Mouse (Mus musculus): Measurements from ENCODE around the gene 2310022B05Rik. TPM values are rescaled to one million over a fixed set of nuclear protein-coding genes. Genes with fewer than 3 reads are reported as not detected.

The 2310022B05Rik gene
- polyA plus RNA-seq (2015; fragmentation: Nextera tagmentation; extraction: Ambion mirVana), result 17.0 and 20.8 TPM in 2 replicates

DNA sequence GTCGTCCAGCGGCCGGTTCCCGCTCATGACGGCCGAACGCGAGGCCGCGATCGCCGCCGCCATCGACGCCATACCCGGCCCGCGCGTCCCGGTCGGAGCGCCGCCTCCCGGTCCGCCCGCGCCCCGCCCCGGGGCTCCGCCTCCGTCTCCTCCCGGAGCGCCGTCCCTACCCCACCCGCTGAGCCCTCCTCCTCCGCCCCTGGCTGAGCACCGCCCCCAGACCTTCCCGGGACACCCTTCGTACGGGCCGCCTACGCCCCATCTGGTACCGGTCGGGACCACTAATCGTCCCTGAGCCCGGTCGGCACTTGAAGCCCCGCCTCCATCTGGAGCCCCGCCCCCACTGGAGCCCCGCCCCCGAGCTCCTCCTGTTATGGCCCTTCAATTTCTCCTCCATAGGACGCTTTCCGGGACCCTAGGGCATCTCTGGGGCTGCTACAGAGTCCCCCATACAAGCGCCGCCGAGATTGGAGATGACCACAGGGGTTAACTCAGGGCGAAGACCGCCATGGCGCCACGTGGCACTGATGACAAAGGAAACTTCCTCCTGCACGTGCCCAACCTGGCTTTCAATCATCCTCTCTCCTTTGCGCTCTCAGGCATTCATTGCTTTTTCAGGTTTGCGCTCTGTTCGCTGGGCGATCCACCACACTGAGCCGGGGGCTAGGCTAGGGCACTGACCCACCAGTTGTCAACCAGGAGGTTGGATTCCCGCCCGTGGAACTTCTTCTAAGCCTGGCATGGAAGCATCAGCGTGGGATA is at the start of gene 2310022B05Rik:
2310022B05Rik (minus strand) TSS at position 258 of the 762 bp plus-strand sequence.
- Histone ChIP-seq H3K9ac (ENCODE audit: low read depth, low read length) (peak within 1 kb of the TSS; percentile 90), H3K27me3 (replicated peaks; ENCODE audit: control insufficient read depth, insufficient read depth, low read length) (no peaks in the 10 kb centered on the region), H3K4me1 (ENCODE audit: control insufficient read depth, insufficient read depth, low read length) (peaks cover 32% of the 10 kb centered on the region), H3K36me3 (ENCODE audit: control insufficient read depth, insufficient read depth, low read length) (no peaks in the 10 kb centered on the region), H3K9me3 (ENCODE audit: control insufficient read depth, low read length) (no peaks in the 10 kb centered on the region), H3K4me2 (ENCODE audit: low read depth, low read length) (peak within 1 kb of the TSS; percentile 77), H3K4me3 (ENCODE audit: low read length) (peak within 1 kb of the TSS; percentile 97), H3K27ac (ENCODE audit: low read length) (peak within 1 kb of the TSS; percentile 92)
- peak; percentile 91 for ATAC-seq
- WGBS, result 1% methylated on average over 68 of the region's 69 CpGs

- WGBS, result 89% methylated on average over 8 of the region's 8 CpGs
- Histone ChIP-seq H3K4me1 (ENCODE audit: control insufficient read depth, insufficient read depth, low read length) (0 out of 2 replicates have a peak, but pooled peaks cover 4% of the 10 kb centered on the region), H3K27me3 (replicated peaks; ENCODE audit: control insufficient read depth, insufficient read depth, low read length) (no peaks in the 10 kb centered on the region), H3K9ac (ENCODE audit: low read depth, low read length) (no peak overlapping the region), H3K27ac (ENCODE audit: low read length) (no peak overlapping the region), H3K9me3 (ENCODE audit: control insufficient read depth, low read length) (no peaks in the 10 kb centered on the region), H3K4me2 (ENCODE audit: low read depth, low read length) (no peak overlapping the region), H3K36me3 (ENCODE audit: control insufficient read depth, insufficient read depth, low read length) (0 out of 2 replicates have a peak, but pooled peaks cover 3% of the 10 kb centered on the region), H3K4me3 (ENCODE audit: low read length) (no peak overlapping the region)
- ATAC-seq, result peak; percentile 79
Observed at GRCm38 (mm10) chr8:124705823-124706222, 42.7 kb upstream of the 2310022B05Rik start.

- Histone ChIP-seq H3K9me3 (ENCODE audit: control insufficient read depth, low read length) (no peaks in the 10 kb centered on the region), H3K27me3 (replicated peaks; ENCODE audit: control insufficient read depth, insufficient read depth, low read length) (no peaks in the 10 kb centered on the region), H3K4me3 (ENCODE audit: low read length) (no peak overlapping the region), H3K27ac (ENCODE audit: low read length) (no peak overlapping the region), H3K4me2 (ENCODE audit: low read depth, low read length) (no peak overlapping the region), H3K36me3 (ENCODE audit: control insufficient read depth, insufficient read depth, low read length) (no peaks in the 10 kb centered on the region), H3K4me1 (ENCODE audit: control insufficient read depth, insufficient read depth, low read length) (0 out of 2 replicates have a peak, but pooled peaks cover 4% of the 10 kb centered on the region), H3K9ac (ENCODE audit: low read depth, low read length) (no peak overlapping the region)
- WGBS, result 86% methylated on average over 4 of the region's 4 CpGs
- ATAC-seq, result no peak
Observed at GRCm38 (mm10) chr8:124704376-124704775, 41.2 kb upstream of the 2310022B05Rik start.

- Histone ChIP-seq H3K27me3 (replicated peaks; ENCODE audit: control insufficient read depth, insufficient read depth, low read length) (no peaks in the 10 kb centered on the region), H3K9me3 (ENCODE audit: control insufficient read depth, low read length) (no peaks in the 10 kb centered on the region), H3K4me1 (ENCODE audit: control insufficient read depth, insufficient read depth, low read length) (0 out of 2 replicates have a peak, but pooled peaks cover 4% of the 10 kb centered on the region), H3K4me3 (ENCODE audit: low read length) (no peak overlapping the region), H3K9ac (ENCODE audit: low read depth, low read length) (no peak overlapping the region), H3K27ac (ENCODE audit: low read length) (no peak overlapping the region), H3K36me3 (ENCODE audit: control insufficient read depth, insufficient read depth, low read length) (no peaks in the 10 kb centered on the region), H3K4me2 (ENCODE audit: low read depth, low read length) (no peak overlapping the region)
- ATAC-seq, result no peak
- WGBS, result 61% methylated on average over 4 of the region's 4 CpGs
Observed at GRCm38 (mm10) chr8:124703526-124703925, 40.4 kb upstream of the 2310022B05Rik start.

DNA sequence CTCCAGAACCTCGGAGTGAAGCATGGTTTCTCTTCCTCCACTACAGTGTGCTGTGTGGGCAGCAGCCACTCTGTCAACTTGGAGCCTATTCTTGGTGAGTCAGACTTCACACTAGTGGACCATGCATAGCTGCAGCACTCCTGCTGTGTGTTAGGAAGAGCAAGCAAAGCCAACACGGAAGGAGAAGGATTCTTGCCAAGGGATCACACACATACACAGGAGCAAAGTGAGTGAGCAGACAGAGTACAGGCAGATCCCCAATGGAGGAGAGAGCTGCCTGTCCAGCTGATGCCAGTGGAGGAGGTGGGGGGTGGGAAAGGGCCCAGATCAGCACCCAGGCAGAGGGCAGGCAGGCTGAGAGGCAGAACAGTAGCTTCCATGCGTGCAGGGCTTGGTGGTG is 39.0 kb upstream of the 2310022B05Rik start:
- no peaks in the 10 kb centered on the region for H3K9me3 ChIP-seq (ENCODE audit: control insufficient read depth, low read length)
- no peak overlapping the region for H3K4me2 ChIP-seq (ENCODE audit: low read depth, low read length)
- ATAC-seq, result no peak
- 91% methylated on average over 3 of the region's 3 CpGs for WGBS
- H3K27me3 ChIP-seq (replicated peaks; ENCODE audit: control insufficient read depth, insufficient read depth, low read length), result no peaks in the 10 kb centered on the region
- no peak overlapping the region for H3K27ac ChIP-seq (ENCODE audit: low read length)
- H3K36me3 ChIP-seq (ENCODE audit: control insufficient read depth, insufficient read depth, low read length), result no peaks in the 10 kb centered on the region
- 0 out of 2 replicates have a peak, but pooled peaks cover 4% of the 10 kb centered on the region for H3K4me1 ChIP-seq (ENCODE audit: control insufficient read depth, insufficient read depth, low read length)
- H3K9ac ChIP-seq (ENCODE audit: low read depth, low read length), result no peak overlapping the region
- no peak overlapping the region for H3K4me3 ChIP-seq (ENCODE audit: low read length)

DNA sequence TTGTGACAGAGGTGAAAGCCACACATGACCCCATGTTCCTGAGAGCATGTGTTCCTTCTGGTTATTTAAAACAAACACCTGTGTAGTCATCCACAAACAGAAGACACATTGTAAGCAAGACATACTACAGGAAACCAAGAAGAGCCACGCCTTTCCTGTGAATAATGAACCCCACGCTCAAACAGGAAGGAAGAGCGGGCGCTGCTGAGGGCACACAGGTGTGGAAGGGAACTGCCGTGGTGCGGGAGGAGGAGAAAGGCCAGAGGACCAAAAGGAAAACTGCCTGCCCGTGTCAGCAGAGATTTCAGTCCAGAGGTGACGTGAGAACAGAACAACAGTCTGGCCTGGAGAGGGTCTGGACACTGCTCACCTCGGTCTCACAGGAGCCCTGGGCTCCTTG is 37.9 kb upstream of the 2310022B05Rik start:
- 80% methylated on average over 9 of the region's 9 CpGs for WGBS
- H3K27me3 ChIP-seq (replicated peaks; ENCODE audit: control insufficient read depth, insufficient read depth, low read length), result no peaks in the 10 kb centered on the region
- no peak overlapping the region for H3K4me2 ChIP-seq (ENCODE audit: low read depth, low read length)
- H3K36me3 ChIP-seq (ENCODE audit: control insufficient read depth, insufficient read depth, low read length), result no peaks in the 10 kb centered on the region
- H3K9me3 ChIP-seq (ENCODE audit: control insufficient read depth, low read length), result no peaks in the 10 kb centered on the region
- H3K4me3 ChIP-seq (ENCODE audit: low read length), result no peak overlapping the region
- H3K4me1 ChIP-seq (ENCODE audit: control insufficient read depth, insufficient read depth, low read length), result peaks cover 3% of the 10 kb centered on the region; the same call in 1 of the 2 replicates
- no peak overlapping the region for H3K27ac ChIP-seq (ENCODE audit: low read length)
- no peak overlapping the region for H3K9ac ChIP-seq (ENCODE audit: low read depth, low read length)
- no peak for ATAC-seq

DNA sequence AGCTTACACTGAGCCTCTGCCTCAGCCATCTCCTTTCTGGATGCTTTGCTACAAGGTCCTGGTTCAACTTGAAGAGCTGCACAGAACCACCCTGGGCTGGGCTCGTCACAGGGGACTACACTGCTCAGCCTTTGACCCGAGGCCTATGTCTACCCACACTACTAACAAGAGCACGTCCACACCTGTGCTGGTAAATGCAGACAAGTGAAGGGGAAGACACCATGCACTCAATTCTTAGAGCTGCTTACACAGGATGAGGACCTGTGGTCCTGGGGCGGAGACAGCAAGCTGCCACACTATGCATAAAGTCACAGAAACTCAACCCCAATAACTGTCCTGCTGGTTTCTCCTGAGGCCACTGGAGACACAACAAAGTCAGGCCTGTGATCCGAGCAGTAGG is 37.1 kb upstream of the 2310022B05Rik start:
- ATAC-seq, result no peak
- no peak overlapping the region for H3K4me3 ChIP-seq (ENCODE audit: low read length)
- no peak overlapping the region for H3K9ac ChIP-seq (ENCODE audit: low read depth, low read length)
- no peak overlapping the region for H3K27ac ChIP-seq (ENCODE audit: low read length)
- no peaks in the 10 kb centered on the region for H3K27me3 ChIP-seq (replicated peaks; ENCODE audit: control insufficient read depth, insufficient read depth, low read length)
- H3K36me3 ChIP-seq (ENCODE audit: control insufficient read depth, insufficient read depth, low read length), result no peaks in the 10 kb centered on the region
- 91% methylated on average over 5 of the region's 5 CpGs for WGBS
- H3K9me3 ChIP-seq (ENCODE audit: control insufficient read depth, low read length), result no peaks in the 10 kb centered on the region
- H3K4me1 ChIP-seq (ENCODE audit: control insufficient read depth, insufficient read depth, low read length), result peaks cover 5% of the 10 kb centered on the region; the same call in 1 of the 2 replicates
- H3K4me2 ChIP-seq (ENCODE audit: low read depth, low read length), result no peak overlapping the region

DNA sequence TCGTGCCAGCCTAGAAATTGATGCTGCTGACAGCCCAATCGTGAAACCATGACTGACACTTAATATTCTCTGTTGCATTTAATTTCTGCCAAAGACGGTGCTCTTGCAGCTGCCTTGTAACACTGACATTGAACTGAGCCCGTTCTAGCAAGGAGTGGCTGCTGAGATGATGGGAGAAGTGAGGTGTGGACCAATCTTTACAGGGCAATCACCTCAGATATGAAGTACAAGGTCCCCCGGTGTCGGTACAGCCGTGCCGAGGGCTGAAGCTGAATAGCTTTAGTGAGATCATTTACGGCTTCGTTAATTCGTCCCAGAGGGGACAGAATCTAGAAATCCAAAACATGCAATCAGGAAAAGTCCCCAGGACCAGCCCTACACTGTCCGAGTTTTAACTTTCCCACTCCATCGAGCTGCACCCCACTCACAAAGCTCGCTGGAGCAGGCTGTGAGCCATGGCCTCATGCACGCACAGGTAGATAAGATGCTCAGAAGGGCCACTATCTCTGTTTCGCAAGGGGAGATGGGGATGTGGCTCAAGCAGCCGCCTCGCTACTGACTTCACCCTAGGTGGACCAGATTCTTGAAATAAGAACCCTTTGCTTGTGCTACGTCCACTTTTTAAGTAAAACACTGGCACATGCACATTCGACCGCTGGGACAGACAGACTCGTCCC is 32.4 kb upstream of the 2310022B05Rik start:
- peaks cover 3% of the 10 kb centered on the region; the same call in 1 of the 2 replicates for H3K36me3 ChIP-seq (ENCODE audit: control insufficient read depth, insufficient read depth, low read length)
- no peak overlapping the region for H3K4me2 ChIP-seq (ENCODE audit: low read depth, low read length)
- no peaks in the 10 kb centered on the region for H3K27me3 ChIP-seq (replicated peaks; ENCODE audit: control insufficient read depth, insufficient read depth, low read length)
- ATAC-seq, result peak; percentile 93
- H3K27ac ChIP-seq (ENCODE audit: low read length), result peak overlapping the region; percentile 45
- 77% methylated on average over 22 of the region's 22 CpGs for WGBS
- H3K4me1 ChIP-seq (ENCODE audit: control insufficient read depth, insufficient read depth, low read length), result peaks cover 11% of the 10 kb centered on the region
- H3K9me3 ChIP-seq (ENCODE audit: control insufficient read depth, low read length), result no peaks in the 10 kb centered on the region
- no peak overlapping the region for H3K9ac ChIP-seq (ENCODE audit: low read depth, low read length)
- H3K4me3 ChIP-seq (ENCODE audit: low read length), result no peak overlapping the region

- 94% methylated on average over 4 of the region's 4 CpGs for WGBS
- H3K9me3 ChIP-seq (ENCODE audit: control insufficient read depth, low read length), result no peaks in the 10 kb centered on the region
- H3K27me3 ChIP-seq (replicated peaks; ENCODE audit: control insufficient read depth, insufficient read depth, low read length), result no peaks in the 10 kb centered on the region
- H3K27ac ChIP-seq (ENCODE audit: low read length), result no peak overlapping the region
- H3K4me2 ChIP-seq (ENCODE audit: low read depth, low read length), result no peak overlapping the region
- H3K9ac ChIP-seq (ENCODE audit: low read depth, low read length), result no peak overlapping the region
- H3K36me3 ChIP-seq (ENCODE audit: control insufficient read depth, insufficient read depth, low read length), result peaks cover 12% of the 10 kb centered on the region
- ATAC-seq, result no peak
- H3K4me3 ChIP-seq (ENCODE audit: low read length), result no peak overlapping the region
- peaks cover 11% of the 10 kb centered on the region for H3K4me1 ChIP-seq (ENCODE audit: control insufficient read depth, insufficient read depth, low read length)
Observed at GRCm38 (mm10) chr8:124691706-124692105, 28.5 kb upstream of the 2310022B05Rik start.

All from intestine, embryonic 16.5 days (tissue).